ENCODE assay signal across 8 mouse cellular contexts in genomic region chr11:118399891-118400565, GRCm38 (mm10). TPM values are rescaled to one million over a fixed set of nuclear protein-coding genes. Genes with fewer than 3 reads are reported as not detected.
DNase-seq lines count a peak whose midpoint lies in the region; ATAC-seq and TF ChIP-seq lines count a peak whose summit lies in the region.

No protein-coding gene starts in this region.

- 33% methylated on average over 5 of the region's 5 CpGs for WGBS in lung, adult 2 months

- TF ChIP-seq POLR2A in lung, adult 2 months (IDR thresholded peaks at IDR 0.05; ENCODE audit: borderline replicate concordance, extremely low read depth, low read depth, low read length) = 0 out of 2 replicates have a peak, but pooled peaks have one; percentile 22

- peak; percentile 12 for DNase-seq in cerebellum, adult 11 months
- DNase-seq in cerebellum, adult 8-10 months = no peak
- no peak for DNase-seq in lung, adult 2 months
- no peak for DNase-seq in lung, postnatal 14 days
- DNase-seq in kidney, postnatal 10 days = peak; percentile 23
- DNase-seq in adrenal gland, postnatal 25 days = no peak

- peak; percentile 47 for ATAC-seq in megakaryocyte progenitor cell, adult 5-6 weeks (replicated peaks; ENCODE audit: poor library complexity)
- ATAC-seq in granulocyte monocyte progenitor cell, adult 5-6 weeks (replicated peaks; ENCODE audit: poor library complexity, severe bottlenecking) = no peak

- no peak for TF ChIP-seq CTCF in lung, adult 2 months (IDR thresholded peaks at IDR 0.05; ENCODE audit: insufficient read depth, low read length)

- H3K4me1 ChIP-seq in lung, adult 2 months (ENCODE audit: control insufficient read depth, insufficient read depth, low read length) = peaks cover 19% of the 10 kb centered on the region

- H3K4me3 ChIP-seq in lung, adult 2 months (replicated peaks; ENCODE audit: extremely low read depth, low read depth, low read length) = peak overlapping the region; percentile 21

RNA-seq across cellular contexts. Expression of gene Lgals3bp, which starts 1.9 kb away (rescaled TPM):
- polyA plus RNA-seq in lung, adult 2 months (2012; rRNA removed) = 259 and 311 TPM in 2 replicates
- total RNA-seq in megakaryocyte progenitor cell, adult 5-6 weeks (2015) = 92.3 and 118 TPM in 2 replicates
- 51.7 and 56.3 TPM in 2 replicates for total RNA-seq in megakaryocyte progenitor cell, adult 5-6 weeks (2017)
- 57.9 and 86.6 TPM in 2 replicates for total RNA-seq in adrenal gland, postnatal 25 days (2021)
- total RNA-seq in granulocyte monocyte progenitor cell, adult 5-6 weeks (2014; fragmentation: Nextera tagmentation) = 85.3 and 107 TPM in 2 replicates
- 36.0 and 44.8 TPM in 2 replicates for total RNA-seq in granulocyte monocyte progenitor cell, adult 5-6 weeks (2017)

RNA-seq across cellular contexts. Expression of gene Cant1, which starts 18.9 kb away (rescaled TPM):
- polyA plus RNA-seq in lung, adult 2 months (2012; rRNA removed) = 55.9 and 61.9 TPM in 2 replicates
- 17.6 and 19.2 TPM in 2 replicates for total RNA-seq in megakaryocyte progenitor cell, adult 5-6 weeks (2015)
- 18.7 and 20.0 TPM in 2 replicates for total RNA-seq in megakaryocyte progenitor cell, adult 5-6 weeks (2017)
- 35.1 and 40.1 TPM in 2 replicates for total RNA-seq in adrenal gland, postnatal 25 days (2021)
- 29.7 and 34.6 TPM in 2 replicates for total RNA-seq in granulocyte monocyte progenitor cell, adult 5-6 weeks (2014; fragmentation: Nextera tagmentation)
- total RNA-seq in granulocyte monocyte progenitor cell, adult 5-6 weeks (2017) = 18.6 and 21.0 TPM in 2 replicates

RNA-seq across cellular contexts. Expression of gene C1qtnf1, which starts 28.0 kb away (rescaled TPM):
- polyA plus RNA-seq in lung, adult 2 months (2012; rRNA removed) = 17.9 and 21.8 TPM in 2 replicates
- not detected in 2 replicates for total RNA-seq in megakaryocyte progenitor cell, adult 5-6 weeks (2015)
- not detected in 2 replicates for total RNA-seq in megakaryocyte progenitor cell, adult 5-6 weeks (2017)
- 11.8 and 18.8 TPM in 2 replicates for total RNA-seq in adrenal gland, postnatal 25 days (2021)
- total RNA-seq in granulocyte monocyte progenitor cell, adult 5-6 weeks (2014; fragmentation: Nextera tagmentation) = not detected in 2 replicates
- total RNA-seq in granulocyte monocyte progenitor cell, adult 5-6 weeks (2017) = not detected in 2 replicates

RNA-seq across cellular contexts. Expression of gene Timp2, which starts 44.5 kb away (rescaled TPM):
- polyA plus RNA-seq in lung, adult 2 months (2012; rRNA removed) = 353 and 397 TPM in 2 replicates
- total RNA-seq in megakaryocyte progenitor cell, adult 5-6 weeks (2015) = 7.4 and 9.5 TPM in 2 replicates
- 9.7 and 10.1 TPM in 2 replicates for total RNA-seq in megakaryocyte progenitor cell, adult 5-6 weeks (2017)
- total RNA-seq in adrenal gland, postnatal 25 days (2021) = 43.1 and 51.3 TPM in 2 replicates
- total RNA-seq in granulocyte monocyte progenitor cell, adult 5-6 weeks (2014; fragmentation: Nextera tagmentation) = 1.8 and 3.5 TPM in 2 replicates
- 2.5 and 12.7 TPM in 2 replicates for total RNA-seq in granulocyte monocyte progenitor cell, adult 5-6 weeks (2017)

RNA-seq across cellular contexts. Expression of gene Cep295nl, which starts 57.7 kb away (rescaled TPM):
- polyA plus RNA-seq in lung, adult 2 months (2012; rRNA removed) = 0.28 and 0.32 TPM in 2 replicates
- 0.22 TPM in 1 of 2 replicates, not detected in the other for total RNA-seq in megakaryocyte progenitor cell, adult 5-6 weeks (2015)
- 0.54 TPM in 1 of 2 replicates, not detected in the other for total RNA-seq in megakaryocyte progenitor cell, adult 5-6 weeks (2017)
- total RNA-seq in adrenal gland, postnatal 25 days (2021) = 1.1 and 3.4 TPM in 2 replicates
- not detected in 2 replicates for total RNA-seq in granulocyte monocyte progenitor cell, adult 5-6 weeks (2014; fragmentation: Nextera tagmentation)
- not detected in 2 replicates for total RNA-seq in granulocyte monocyte progenitor cell, adult 5-6 weeks (2017)

Comparison
In these comparisons a context has a peak if more than half of its experiments do, and no peak if none do; other contexts are left out.
1. DNase-seq: peak in cerebellum, adult 11 months (single experiment) and kidney, postnatal 10 days (single experiment); none in cerebellum, adult 8-10 months (single experiment), lung, adult 2 months (single experiment), lung, postnatal 14 days (single experiment) and adrenal gland, postnatal 25 days (single experiment).
2. RNA of gene C1qtnf1, which starts 28.0 kb away (total RNA-seq): 11.8 to 18.8 TPM in adrenal gland, postnatal 25 days; not detected in megakaryocyte progenitor cell, adult 5-6 weeks and not detected in granulocyte monocyte progenitor cell, adult 5-6 weeks; every median in the first group is over 10 times any median in the second.